Mouse (Mus musculus) kidney, adult 2 months (tissue): Measurements from ENCODE around the gene Prrg3.

ENCODE experiments used
- CTCF ChIP-seq: fragments of 200-500 bp; conservative IDR thresholded peaks from 2 replicates; pipeline ENCODE4 v1.5.1; 2011; ENCODE audit warnings: low read depth, mild to moderate bottlenecking, control low read depth, low read length, moderate library complexity, mixed read lengths; ENCODE audit not compliant: insufficient read depth, insufficient read length
- POLR2A ChIP-seq: fragments of 200-500 bp; IDR thresholded peaks from one replicate; pipeline ENCODE4 v1.6.1; 2011; ENCODE audit warnings: low read depth, low read length, control low read depth

DNA sequence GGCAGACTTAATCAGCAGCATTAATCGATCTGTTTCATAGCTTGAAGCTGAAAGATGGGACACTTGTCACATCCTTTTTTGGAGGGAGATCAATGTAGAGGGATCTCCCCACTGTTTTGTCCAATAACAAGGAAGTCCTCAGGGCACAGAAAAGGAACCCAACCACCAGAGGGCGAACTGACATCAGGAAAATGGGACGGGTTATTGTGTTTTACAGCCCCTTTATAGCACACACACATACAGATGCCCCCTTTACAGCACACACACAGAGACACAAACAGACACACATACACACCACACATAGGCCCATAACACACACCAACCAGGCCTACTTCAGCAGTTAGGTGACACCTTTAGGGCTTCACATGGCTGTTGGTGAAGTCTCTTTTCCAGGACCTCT, 50.4 kb downstream of the Prrg3 start:
- TF ChIP-seq POLR2A: no peak
- TF ChIP-seq CTCF: peak; percentile 40
